Mouse (Mus musculus): ENCODE measurements around the gene Kcna5.

Kcna5 gene

GRCm38 (mm10) chr6:126536926-126537325 is 1.7 kb upstream of the Kcna5 start:
- DNase-seq (ENCODE audit: low read depth), result no peak

GRCm38 (mm10) chr6:126535911-126536270 is 679 bp upstream of the Kcna5 start:
- DNase-seq (ENCODE audit: low read depth), result no peak

- no peak for DNase-seq (ENCODE audit: low read depth)
These were observed 543 bp downstream of the Kcna5 start for GRCm38 (mm10) chr6:126534531-126535207.

- no peak for DNase-seq (ENCODE audit: low read depth)
These were observed 3.9 kb downstream of the Kcna5 start for GRCm38 (mm10) chr6:126531306-126531705.

GRCm38 (mm10) chr6:126530019-126530418 is 5.2 kb downstream of the Kcna5 start:
- DNase-seq (ENCODE audit: low read depth), result no peak

- DNase-seq (ENCODE audit: low read depth), result no peak
These were observed 20.5 kb downstream of the Kcna5 start for GRCm38 (mm10) chr6:126514720-126515119.

- no peak for DNase-seq (ENCODE audit: low read depth)
These were observed 21.4 kb downstream of the Kcna5 start for GRCm38 (mm10) chr6:126513714-126514248.

GRCm38 (mm10) chr6:126513154-126513553 is 22.1 kb downstream of the Kcna5 start:
- no peak for DNase-seq (ENCODE audit: low read depth)

- DNase-seq (ENCODE audit: low read depth), result no peak
These were observed 26.5 kb downstream of the Kcna5 start for GRCm38 (mm10) chr6:126508671-126509070.

GRCm38 (mm10) chr6:126503920-126504319 is 31.3 kb downstream of the Kcna5 start:
- DNase-seq (ENCODE audit: low read depth), result no peak

- DNase-seq (ENCODE audit: low read depth), result no peak
These were observed 32.4 kb downstream of the Kcna5 start for GRCm38 (mm10) chr6:126502691-126503301.

- no peak for DNase-seq (ENCODE audit: low read depth)
These were observed 34.2 kb downstream of the Kcna5 start for GRCm38 (mm10) chr6:126500985-126501384.

GRCm38 (mm10) chr6:126500088-126500487 is 35.1 kb downstream of the Kcna5 start:
- DNase-seq (ENCODE audit: low read depth), result peak; percentile 21

- no peak for DNase-seq (ENCODE audit: low read depth)
These were observed 37.3 kb downstream of the Kcna5 start for GRCm38 (mm10) chr6:126497878-126498277.

GRCm38 (mm10) chr6:126497173-126497839 is 37.9 kb downstream of the Kcna5 start:
- DNase-seq (ENCODE audit: low read depth), result no peak

- DNase-seq (ENCODE audit: low read depth), result no peak
These were observed 48.1 kb downstream of the Kcna5 start for GRCm38 (mm10) chr6:126487136-126487535.

- no peak for DNase-seq (ENCODE audit: low read depth)
These were observed 50.3 kb downstream of the Kcna5 start for GRCm38 (mm10) chr6:126484887-126485286.

GRCm38 (mm10) chr6:126483264-126483867 is 51.8 kb downstream of the Kcna5 start:
- DNase-seq (ENCODE audit: low read depth), result no peak

All from naive thymus-derived CD4-positive, alpha-beta T cell, adult 2 months (primary cell).